Mouse (Mus musculus) forebrain, postnatal 0 days (tissue): Measurements from ENCODE around the gene Nphp1. TPM values are rescaled to one million over a fixed set of nuclear protein-coding genes. Genes with fewer than 3 reads are reported as not detected.

Source experiments
- ATAC-seq: fragments of 200-750 bp; cut with Nextera tagmentation; 2 replicates; pipeline ENCODE4 v1.8.0; 2017; ENCODE audit warnings: mild to moderate bottlenecking, moderate library complexity
- DNase-seq: peaks from one replicate; pipeline ENCODE4 v3.0.0-alpha.2; 2015
- H3K27ac ChIP-seq: fragments of 300-500 bp; sonication (generic); 2 replicates; pipeline ENCODE4 v1.5.1; 2014; ENCODE audit warnings: low read depth, mild to moderate bottlenecking, antibody characterized with exemption, low read length, moderate library complexity, mixed read lengths
- H3K27me3 ChIP-seq: fragments of 300-500 bp; sonication (generic); 2 replicates; pipeline ENCODE4 v1.6.1; 2014; ENCODE audit warnings: mild to moderate bottlenecking, low read length, mixed read lengths; ENCODE audit not compliant: insufficient read depth
- H3K36me3 ChIP-seq: fragments of 300-500 bp; sonication (generic); 2 replicates; pipeline ENCODE4 v1.6.1; 2014; ENCODE audit warnings: mild to moderate bottlenecking, moderate library complexity; ENCODE audit not compliant: insufficient read depth
- H3K4me1 ChIP-seq: fragments of 300-500 bp; sonication (generic); 2 replicates; pipeline ENCODE4 v1.6.1; 2014; ENCODE audit warnings: antibody characterized with exemption; ENCODE audit not compliant: insufficient read depth
- H3K4me2 ChIP-seq: fragments of 300-500 bp; sonication (generic); 2 replicates; pipeline ENCODE4 v1.6.1; 2014; ENCODE audit warnings: low read depth, mild to moderate bottlenecking, moderate library complexity
- H3K4me3 ChIP-seq: fragments of 300-500 bp; sonication (generic); 2 replicates; pipeline ENCODE4 v1.5.1; 2014; ENCODE audit warnings: low read depth, low read length, mixed read lengths
- H3K9ac ChIP-seq: fragments of 300-500 bp; sonication (generic); 2 replicates; pipeline ENCODE4 v1.6.1; 2014; ENCODE audit warnings: mild to moderate bottlenecking
- H3K9me3 ChIP-seq: fragments of 300-500 bp; sonication (generic); 2 replicates; pipeline ENCODE4 v1.6.1; 2016; ENCODE audit warnings: low read length
- CTCF ChIP-seq: sonication (generic); IDR thresholded peaks from 2 replicates; pipeline ENCODE4 v1.5.1; 2016; ENCODE audit warnings: antibody characterized with exemption, control low read depth, low read depth
- WGBS: fragments of 180-500 bp; shearing (Covaris S2); extraction: QIAGEN DNeasy Blood & Tissue Kit; methylation state at CpG from one replicate; pipeline ENCODE4 v1.1.7; 2014; 5-methylcytosine and 5-hydroxymethylcytosine counted together
- polyA plus RNA-seq: library from polyadenylated mRNA; unstranded; fragments of >200 nt; fragmentation: Nextera tagmentation; extraction: Ambion mirVana; gene quantifications from 2 replicates; pipeline ENCODE4 v1.2.1, GENCODE M21; 2015
- total RNA-seq: library from RNA; depleted of rRNA; stranded (reverse); fragments of >200 nt; gene quantifications from 2 replicates; pipeline ENCODE4 v1.2.3, GENCODE M21; 2014

Nphp1 gene
- total and polyA plus RNA-seq, 2 experiments from 2014 or later: 14.7 to 19.9 TPM

DNA sequence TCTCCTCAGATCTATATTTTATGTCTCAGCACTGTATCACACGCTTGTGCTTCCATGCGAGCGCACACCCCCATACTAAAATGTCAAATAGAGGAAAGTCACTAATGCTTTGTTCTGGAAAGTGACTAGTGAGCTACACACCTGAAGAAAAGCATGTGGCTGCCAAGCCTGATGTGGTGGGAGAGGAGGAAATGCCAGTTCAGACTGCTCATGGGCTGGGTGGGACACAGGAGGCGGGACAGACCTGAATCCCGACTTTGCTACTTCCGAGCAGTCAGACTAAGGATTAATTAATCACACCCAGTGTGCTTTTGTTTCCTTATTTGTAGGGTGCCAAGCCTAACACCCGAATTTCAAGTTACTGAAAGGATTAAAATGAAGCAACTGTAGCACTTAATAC is 40.4 kb downstream of the Nphp1 start:
- 0 out of 2 replicates have a peak, but pooled peaks cover 3% of the 10 kb centered on the region for H3K36me3 ChIP-seq
- no peaks in the 10 kb centered on the region for H3K4me1 ChIP-seq
- ATAC-seq (no peak), DNase-seq (no peak)
- H3K9me3 ChIP-seq: no peaks in the 10 kb centered on the region
- H3K27me3 ChIP-seq: no peaks in the 10 kb centered on the region
- 55% methylated on average over 7 of the region's 7 CpGs for WGBS
- H3K4me2 ChIP-seq: no peak overlapping the region
- H3K27ac ChIP-seq: no peak overlapping the region
- no peak for TF ChIP-seq CTCF
- H3K4me3 ChIP-seq: no peak overlapping the region
- no peak overlapping the region for H3K9ac ChIP-seq

GRCm38 (mm10) chr2:127742637-127743036 is 46.1 kb downstream of the Nphp1 start:
- Histone ChIP-seq H3K36me3 (peaks cover 6% of the 10 kb centered on the region; the same call in 1 of the 2 replicates), H3K4me3 (no peak overlapping the region), H3K4me2 (no peak overlapping the region), H3K9me3 (no peaks in the 10 kb centered on the region), H3K9ac (no peak overlapping the region), H3K4me1 (no peaks in the 10 kb centered on the region), H3K27ac (no peak overlapping the region), H3K27me3 (no peaks in the 10 kb centered on the region)
- DNase-seq (no peak), ATAC-seq (no peak)
- no peak for TF ChIP-seq CTCF
- 89% methylated on average over 3 of the region's 3 CpGs for WGBS

DNA sequence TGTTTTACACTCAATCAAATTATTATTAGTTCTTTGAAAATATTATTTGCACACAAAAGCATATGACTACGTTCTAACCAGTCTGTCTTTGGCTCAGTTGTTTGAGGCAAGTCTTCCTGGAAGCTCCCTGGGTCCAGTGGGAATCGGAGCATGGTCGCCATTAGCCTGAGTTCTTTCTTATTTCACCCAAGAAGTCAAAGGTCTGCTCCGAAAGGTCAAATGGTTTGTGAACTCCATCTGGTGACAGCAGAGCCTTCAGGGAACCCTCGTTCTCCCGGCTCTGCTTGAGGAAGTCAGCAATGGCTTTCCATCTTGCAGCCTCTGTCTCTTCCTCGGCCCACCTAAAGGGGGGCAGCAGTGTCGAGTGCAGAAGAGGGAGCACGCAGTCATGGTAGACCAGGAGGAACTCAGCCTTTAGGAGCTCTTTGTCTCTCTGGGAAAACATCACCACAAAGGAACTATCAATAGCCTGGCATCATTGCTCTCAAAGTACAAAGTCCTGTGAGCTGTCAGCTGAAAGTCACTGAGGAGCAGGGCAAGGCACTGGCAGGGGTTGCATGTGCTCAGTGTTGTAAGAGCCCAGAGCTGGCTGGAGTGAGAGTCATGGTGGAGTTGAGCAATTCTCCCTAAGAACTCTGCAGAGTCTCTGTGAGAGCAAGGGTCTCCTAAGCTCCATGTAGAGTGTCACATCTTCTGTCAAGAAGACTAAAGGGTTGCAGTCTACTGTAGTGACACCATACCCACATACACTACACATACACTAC is 47.8 kb downstream of the Nphp1 start:
- Histone ChIP-seq H3K4me2 (no peak overlapping the region), H3K4me3 (no peak overlapping the region), H3K4me1 (no peaks in the 10 kb centered on the region), H3K27me3 (no peaks in the 10 kb centered on the region), H3K9me3 (no peaks in the 10 kb centered on the region), H3K9ac (no peak overlapping the region), H3K27ac (no peak overlapping the region), H3K36me3 (peaks cover 6% of the 10 kb centered on the region; the same call in 1 of the 2 replicates)
- ATAC-seq (no peak), DNase-seq (no peak)
- TF ChIP-seq CTCF: no peak
- WGBS: 88% methylated on average over 9 of the region's 9 CpGs

- ATAC-seq (no peak), DNase-seq (no peak)
- H3K27ac ChIP-seq: no peak overlapping the region
- no peak for TF ChIP-seq CTCF
- no peak overlapping the region for H3K9ac ChIP-seq
- no peaks in the 10 kb centered on the region for H3K9me3 ChIP-seq
- no peak overlapping the region for H3K4me3 ChIP-seq
- H3K27me3 ChIP-seq: no peaks in the 10 kb centered on the region
- 70% methylated on average over 3 of the region's 3 CpGs for WGBS
- peaks cover 6% of the 10 kb centered on the region; the same call in 1 of the 2 replicates for H3K36me3 ChIP-seq
- H3K4me1 ChIP-seq: no peaks in the 10 kb centered on the region
- H3K4me2 ChIP-seq: no peak overlapping the region
These were observed 50.8 kb downstream of the Nphp1 start for GRCm38 (mm10) chr2:127737885-127738284.

DNA sequence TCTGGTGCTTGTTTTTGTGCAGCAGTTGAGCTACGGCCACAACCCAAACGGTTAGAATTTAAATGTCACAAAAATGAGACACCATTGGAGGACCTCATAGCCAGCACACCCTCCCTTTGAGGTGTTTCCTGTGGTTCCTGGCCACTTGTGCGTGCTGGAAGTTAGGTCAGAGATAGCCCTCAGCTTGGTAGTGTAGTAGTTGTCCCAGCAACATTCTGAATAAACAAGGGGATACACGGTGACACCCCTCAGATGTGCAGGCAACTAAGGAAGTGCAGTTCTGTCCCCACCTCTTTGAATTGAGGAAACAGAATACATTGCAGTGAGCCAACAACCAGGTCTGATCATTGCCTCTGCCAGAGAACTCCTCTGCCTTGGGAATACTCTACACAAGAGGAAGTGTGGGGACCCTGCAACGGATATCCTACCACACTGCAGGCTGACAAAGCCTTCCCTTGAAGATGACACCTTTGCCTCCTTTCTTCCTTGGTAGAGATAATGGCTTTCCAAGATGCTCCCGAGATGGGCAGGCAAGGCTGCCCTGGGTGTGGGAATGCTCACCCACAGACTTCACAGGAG is 52.0 kb downstream of the Nphp1 start:
- Histone ChIP-seq H3K4me1 (no peaks in the 10 kb centered on the region), H3K36me3 (peaks cover 6% of the 10 kb centered on the region; the same call in 1 of the 2 replicates), H3K27ac (no peak overlapping the region), H3K4me3 (no peak overlapping the region), H3K27me3 (no peaks in the 10 kb centered on the region), H3K4me2 (no peak overlapping the region), H3K9ac (no peak overlapping the region), H3K9me3 (no peaks in the 10 kb centered on the region)
- 77% methylated on average over 6 of the region's 6 CpGs for WGBS
- no peak for DNase-seq
- ATAC-seq: no peak
- no peak for TF ChIP-seq CTCF

GRCm38 (mm10) chr2:127735512-127736145 is 53.1 kb downstream of the Nphp1 start:
- H3K4me3 ChIP-seq: no peak overlapping the region
- H3K4me1 ChIP-seq: no peaks in the 10 kb centered on the region
- H3K27ac ChIP-seq: no peak overlapping the region
- ATAC-seq (no peak), DNase-seq (no peak)
- H3K4me2 ChIP-seq: no peak overlapping the region
- no peaks in the 10 kb centered on the region; the same call in 1 of the 2 replicates for H3K27me3 ChIP-seq
- 64% methylated on average over 9 of the region's 9 CpGs for whole genome bisulfite sequencing
- no peaks in the 10 kb centered on the region for H3K9me3 ChIP-seq
- no peak for TF ChIP-seq CTCF
- no peaks in the 10 kb centered on the region for H3K36me3 ChIP-seq
- H3K9ac ChIP-seq: no peak overlapping the region

DNA sequence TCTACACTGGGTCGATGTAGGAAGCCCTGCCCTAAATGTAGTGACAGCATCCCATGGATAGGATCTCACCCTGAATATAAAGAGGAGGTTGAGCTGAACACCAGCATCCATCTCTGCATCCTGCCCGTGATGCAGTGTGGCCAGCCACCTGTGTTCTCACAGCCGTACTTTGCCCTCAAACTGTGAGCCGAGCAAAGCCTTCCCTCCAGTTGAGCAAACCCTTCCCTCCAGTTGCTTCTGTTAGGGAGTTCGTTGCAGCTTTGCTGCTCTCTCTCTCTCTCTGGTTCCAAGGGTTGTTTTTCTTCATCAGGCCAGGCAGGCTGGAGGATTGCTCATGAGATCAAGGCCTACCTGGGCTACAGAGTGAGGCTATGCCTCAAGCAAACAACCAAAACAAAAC is 53.8 kb downstream of the Nphp1 start:
- Histone ChIP-seq H3K27ac (no peak overlapping the region), H3K4me2 (no peak overlapping the region), H3K9me3 (no peaks in the 10 kb centered on the region), H3K27me3 (peaks cover 5% of the 10 kb centered on the region; the same call in 1 of the 2 replicates), H3K9ac (no peak overlapping the region), H3K4me3 (no peak overlapping the region), H3K36me3 (no peaks in the 10 kb centered on the region), H3K4me1 (no peaks in the 10 kb centered on the region)
- WGBS: 82% methylated on average over 5 of the region's 5 CpGs
- TF ChIP-seq CTCF: no peak
- ATAC-seq (no peak), DNase-seq (no peak)
